Mouse (Mus musculus) splenic B cell, adult 2 months (primary cell): ENCODE results near the gene Kcnd1.

Experiments used
- DNase-seq: peaks from one replicate; pipeline ENCODE4 v3.0.0-alpha.2; 2011; ENCODE audit warnings: low read depth, low spot score
- H3K27me3 ChIP-seq: 2 replicates; pipeline ENCODE4 v1.6.1; 2012; ENCODE audit warnings: mild to moderate bottlenecking, low read length, moderate library complexity, mixed read lengths; ENCODE audit not compliant: control insufficient read depth, poor library complexity, insufficient read depth, severe bottlenecking
- H3K36me3 ChIP-seq: 2 replicates; pipeline ENCODE4 v1.6.1; 2012; ENCODE audit warnings: mild to moderate bottlenecking, low read length, moderate library complexity, mixed read lengths; ENCODE audit not compliant: control insufficient read depth, poor library complexity, insufficient read depth, severe bottlenecking

The Kcnd1 gene

GRCm38 (mm10) chrX:7878007-7878419 is 55.9 kb downstream of the Kcnd1 start, which contains the start of gene Pim2:
Pim2 (plus strand) TSS chrX:7878262.
- peaks cover 1% of the 10 kb centered on the region for H3K36me3 ChIP-seq
- peak; percentile 93 for DNase-seq
- no peaks in the 10 kb centered on the region for H3K27me3 ChIP-seq

GRCm38 (mm10) chrX:7878495-7878894 is 56.4 kb downstream of the Kcnd1 start:
- H3K27me3 ChIP-seq: no peaks in the 10 kb centered on the region
- H3K36me3 ChIP-seq: peaks cover 1% of the 10 kb centered on the region
- peak; percentile 31 for DNase-seq

DNA sequence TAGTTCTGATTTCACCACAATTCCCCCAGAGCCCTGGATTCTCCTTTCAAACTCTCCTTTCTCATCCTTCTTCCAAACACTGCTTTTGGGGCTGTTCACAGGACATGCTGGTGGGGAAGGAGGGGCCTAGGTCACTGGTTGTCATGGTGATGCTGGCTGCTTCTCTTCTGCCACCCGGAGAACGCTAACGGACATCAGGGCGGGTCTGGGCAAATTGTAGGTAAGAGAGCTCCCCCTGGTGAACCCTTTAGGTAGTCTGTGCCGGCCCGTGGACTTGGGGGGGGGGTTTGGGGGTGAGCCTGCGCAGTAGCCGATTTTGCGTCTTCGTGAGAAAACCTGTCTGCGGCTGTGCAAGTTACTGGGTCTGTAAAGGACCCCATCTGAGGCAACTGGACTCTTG is 57.7 kb downstream of the Kcnd1 start:
- H3K27me3 ChIP-seq: no peaks in the 10 kb centered on the region
- peak; percentile 90 for DNase-seq
- no peaks in the 10 kb centered on the region; the same call in 1 of the 2 replicates for H3K36me3 ChIP-seq

- peak; percentile 87 for DNase-seq
- no peaks in the 10 kb centered on the region for H3K27me3 ChIP-seq
- H3K36me3 ChIP-seq: no peaks in the 10 kb centered on the region; the same call in 1 of the 2 replicates
These were observed 61.9 kb downstream of the Kcnd1 start, which contains the start of gene Slc35a2 for GRCm38 (mm10) chrX:7883841-7884567. Slc35a2 (plus strand) TSS chrX:7884028.
